8 mouse cellular contexts compared by ENCODE assay signal in genomic region chr2:167348376-167349282, GRCm38 (mm10). TPM values are rescaled to one million over a fixed set of nuclear protein-coding genes. Genes with fewer than 3 reads are reported as not detected.
DNase-seq lines count a peak whose midpoint lies in the region; ATAC-seq and TF ChIP-seq lines count a peak whose summit lies in the region.

Gene B4galt5 (minus strand): TSS chr2:167349183.

- H3K4me2 ChIP-seq in embryonic facial prominence, embryonic 11.5 days (ENCODE audit: low read depth, low read length): peak within 1 kb of the TSS; percentile 92
- H3K4me2 ChIP-seq in heart, postnatal 0 days (ENCODE audit: low read depth, low read length): peak within 1 kb of the TSS; percentile 88
- H3K4me2 ChIP-seq in midbrain, embryonic 11.5 days: peak within 1 kb of the TSS; percentile 70

- TF ChIP-seq EP300 in heart, postnatal 0 days (IDR thresholded peaks at IDR 0.05; ENCODE audit: low read depth): no peak

- peak; percentile 11 for ATAC-seq in embryonic facial prominence, embryonic 11.5 days (replicated peaks; ENCODE audit: insufficient number of reproducible peaks, low FRiP score, low TSS enrichment, low read depth)
- peak; percentile 21 for ATAC-seq in heart, postnatal 0 days (ENCODE audit: insufficient read depth, low read depth)
- peak; percentile 57 for ATAC-seq in midbrain, embryonic 11.5 days (ENCODE audit: low FRiP score)

- peak within 1 kb of the TSS; percentile 85 for H3K9ac ChIP-seq in embryonic facial prominence, embryonic 11.5 days (replicated peaks; ENCODE audit: low read length)
- peak within 1 kb of the TSS; percentile 85 for H3K9ac ChIP-seq in heart, postnatal 0 days (replicated peaks; ENCODE audit: low read depth, low read length)
- peak within 1 kb of the TSS; percentile 87 for H3K9ac ChIP-seq in midbrain, embryonic 11.5 days (ENCODE audit: low read length)

- H3K9me3 ChIP-seq in embryonic facial prominence, embryonic 11.5 days (replicated peaks; ENCODE audit: control insufficient read depth, low read length): no peaks in the 10 kb centered on the region
- no peaks in the 10 kb centered on the region for H3K9me3 ChIP-seq in heart, postnatal 0 days (replicated peaks; ENCODE audit: control insufficient read depth, low read length)
- H3K9me3 ChIP-seq in midbrain, embryonic 11.5 days (ENCODE audit: control insufficient read depth, low read length): no peaks in the 10 kb centered on the region

- H3K4me3 ChIP-seq in gastrocnemius, adult 2 months: peak within 1 kb of the TSS; percentile 93
- H3K4me3 ChIP-seq in embryonic facial prominence, embryonic 11.5 days (ENCODE audit: low read depth, low read length): peak within 1 kb of the TSS; percentile 85
- peak within 1 kb of the TSS; percentile 76 for H3K4me3 ChIP-seq in heart, postnatal 0 days (ENCODE audit: low read depth, low read length)
- peak within 1 kb of the TSS; percentile 73 for H3K4me3 ChIP-seq in midbrain, embryonic 11.5 days (ENCODE audit: low read depth, low read length)

- DNase-seq in gastrocnemius, adult 2 months: peak; percentile 63
- no peak for DNase-seq in gastrocnemius, adult 18-20 months (ENCODE audit: low spot score)
- DNase-seq in adrenal gland, adult (ENCODE audit: inconsistent age in 2 of 2, low spot score in 1 of 2): peak; percentile 53 to 79
- DNase-seq in embryonic facial prominence, embryonic 11.5 days (ENCODE audit: low spot score): peak; percentile 56
- no peak for DNase-seq in heart, postnatal 0 days (ENCODE audit: low spot score)
- DNase-seq in layer of hippocampus, postnatal 25 days (ENCODE audit: extremely low spot score in 1 of 2, low spot score in 1 of 2): peak; percentile 21 to 22
- peak; percentile 94 for DNase-seq in midbrain, embryonic 11.5 days (ENCODE audit: low spot score, missing footprints)
- peak; percentile 54 for DNase-seq in testis, postnatal 14 days (ENCODE audit: low spot score)

- under 1% methylated on average over 76 of the region's 111 CpGs for WGBS in embryonic facial prominence, embryonic 11.5 days
- WGBS in heart, postnatal 0 days: under 1% methylated on average over 58 of the region's 111 CpGs
- WGBS in midbrain, embryonic 11.5 days: 0% methylated on average over 46 of the region's 111 CpGs

- H3K4me1 ChIP-seq in embryonic facial prominence, embryonic 11.5 days (ENCODE audit: control insufficient read depth, insufficient read depth, low read length): no peaks in the 10 kb centered on the region
- H3K4me1 ChIP-seq in heart, postnatal 0 days (ENCODE audit: control insufficient read depth, insufficient read depth): peaks cover 10% of the 10 kb centered on the region
- H3K4me1 ChIP-seq in midbrain, embryonic 11.5 days (ENCODE audit: control insufficient read depth, insufficient read depth, low read length): peaks cover 6% of the 10 kb centered on the region

- intact Hi-C loops in gastrocnemius, adult 2 months (cut with DNase I): loop anchor here (5.0 kb wide), 2 partner anchors 36 to 69 kb away; no protein-coding TSS in a partner anchor

- H3K27ac ChIP-seq in gastrocnemius, adult 2 months: peak within 1 kb of the TSS; percentile 93
- peak within 1 kb of the TSS; percentile 63 for H3K27ac ChIP-seq in embryonic facial prominence, embryonic 11.5 days (replicated peaks; ENCODE audit: low read depth, low read length)
- peak within 1 kb of the TSS; percentile 84 for H3K27ac ChIP-seq in heart, postnatal 0 days (ENCODE audit: low read depth)
- peak within 1 kb of the TSS; percentile 80 for H3K27ac ChIP-seq in midbrain, embryonic 11.5 days (ENCODE audit: low read depth, low read length)

- H3K27me3 ChIP-seq in embryonic facial prominence, embryonic 11.5 days (ENCODE audit: control insufficient read depth, insufficient read depth, low read length): no peaks in the 10 kb centered on the region
- no peaks in the 10 kb centered on the region for H3K27me3 ChIP-seq in heart, postnatal 0 days (ENCODE audit: control insufficient read depth, insufficient read depth, low read length)
- H3K27me3 ChIP-seq in midbrain, embryonic 11.5 days (ENCODE audit: control insufficient read depth, insufficient read depth, low read length): peaks cover 14% of the 10 kb centered on the region

- TF ChIP-seq CTCF in gastrocnemius, adult 2 months (IDR thresholded peaks at IDR 0.05): no peak; the same call in 1 of the 2 replicates
- no peak for TF ChIP-seq CTCF in heart, postnatal 0 days (IDR thresholded peaks at IDR 0.05; ENCODE audit: low read depth)

- no peaks in the 10 kb centered on the region for H3K36me3 ChIP-seq in embryonic facial prominence, embryonic 11.5 days (replicated peaks; ENCODE audit: control insufficient read depth, insufficient read depth, low read depth, low read length)
- H3K36me3 ChIP-seq in heart, postnatal 0 days (replicated peaks; ENCODE audit: control insufficient read depth, insufficient read depth, low read length): no peaks in the 10 kb centered on the region
- no peaks in the 10 kb centered on the region for H3K36me3 ChIP-seq in midbrain, embryonic 11.5 days (ENCODE audit: control insufficient read depth, insufficient read depth, low read length)

RNA-seq across cellular contexts. Expression of gene B4galt5, which starts in this region (rescaled TPM):
- total RNA-seq in gastrocnemius, adult 2 months (2021): 10 to 100 TPM in 1 of 2 experiments, 1 to 10 TPM in 1; 7.8 to 10.6 TPM
- total RNA-seq in gastrocnemius, adult 18-20 months (2021): 1 to 10 TPM; 6.9 to 7.9 TPM
- polyA plus RNA-seq in embryonic facial prominence, embryonic 11.5 days (2014; fragmentation: Nextera tagmentation; extraction: Ambion mirVana): 16.8 and 17.0 TPM in 2 replicates
- 24.2 and 30.1 TPM in 2 replicates for total RNA-seq in heart, postnatal 0 days (2014; rRNA removed; ENCODE audit: low replicate concordance)
- 6.5 and 7.5 TPM in 2 replicates for polyA plus RNA-seq in heart, postnatal 0 days (2015; fragmentation: Nextera tagmentation; extraction: Ambion mirVana)
- total RNA-seq in layer of hippocampus, postnatal 25 days (2021): 10 to 100 TPM; 45.5 to 53.0 TPM
- 15.0 and 19.8 TPM in 2 replicates for polyA plus RNA-seq in midbrain, embryonic 11.5 days (2014; fragmentation: Nextera tagmentation; extraction: Ambion mirVana)

Comparison
In these comparisons a context has a peak if more than half of its experiments do, and no peak if none do; other contexts are left out.
1. DNase-seq: peak in gastrocnemius, adult 2 months (single experiment), adrenal gland, adult (2 of 2), embryonic facial prominence, embryonic 11.5 days (single experiment), layer of hippocampus, postnatal 25 days (2 of 2), midbrain, embryonic 11.5 days (single experiment) and testis, postnatal 14 days (single experiment); none in gastrocnemius, adult 18-20 months (single experiment) and heart, postnatal 0 days (single experiment).
2. Peak in every context shown above with its lines, with median percentiles within 50 percentile points of each other: H3K27ac ChIP-seq, H3K4me3 ChIP-seq, ATAC-seq, H3K4me2 ChIP-seq and H3K9ac ChIP-seq.